Mouse (Mus musculus) myocyte (in vitro differentiated cells): ENCODE measurements around the gene Gpr4.

Source experiments
- CEBPB ChIP-seq: IDR thresholded peaks from 2 replicates; pipeline ENCODE4 v1.6.1; 2011; ENCODE audit warnings: mild to moderate bottlenecking, moderate library complexity; ENCODE audit not compliant: poor library complexity, insufficient read depth, severe bottlenecking
- MAX ChIP-seq: IDR thresholded peaks from one replicate; pipeline ENCODE4 v1.6.1; 2011; ENCODE audit warnings: low read depth, mild to moderate bottlenecking, control low read depth
- MYOG ChIP-seq, 3 experiments: IDR thresholded peaks; one replicate each; pipeline ENCODE4 v1.6.1; 2011; ENCODE audit warnings: control low read depth in 2 of 3, low read depth in 2 of 3, mild to moderate bottlenecking in 2 of 3; ENCODE audit not compliant: insufficient read length in 2 of 3, control insufficient read depth in 1 of 3, insufficient read depth in 1 of 3
- POLR2A ChIP-seq: IDR thresholded peaks from one replicate; pipeline ENCODE4 v1.6.1; 2011; ENCODE audit warnings: low read depth, mild to moderate bottlenecking, control low read depth, moderate library complexity; ENCODE audit not compliant: insufficient read length
- POLR2AphosphoS2 ChIP-seq: IDR thresholded peaks from one replicate; pipeline ENCODE4 v1.6.1; 2011; ENCODE audit warnings: low read depth, control low read depth; ENCODE audit not compliant: insufficient read length
- TCF12 ChIP-seq: IDR thresholded peaks from one replicate; pipeline ENCODE4 v1.6.1; 2011; ENCODE audit warnings: mild to moderate bottlenecking, control low read depth; ENCODE audit not compliant: poor library complexity, insufficient read depth, severe bottlenecking
- USF1 ChIP-seq: IDR thresholded peaks from one replicate; pipeline ENCODE4 v1.6.1; 2011; ENCODE audit warnings: low read depth, mild to moderate bottlenecking, control low read depth, moderate library complexity

DNA sequence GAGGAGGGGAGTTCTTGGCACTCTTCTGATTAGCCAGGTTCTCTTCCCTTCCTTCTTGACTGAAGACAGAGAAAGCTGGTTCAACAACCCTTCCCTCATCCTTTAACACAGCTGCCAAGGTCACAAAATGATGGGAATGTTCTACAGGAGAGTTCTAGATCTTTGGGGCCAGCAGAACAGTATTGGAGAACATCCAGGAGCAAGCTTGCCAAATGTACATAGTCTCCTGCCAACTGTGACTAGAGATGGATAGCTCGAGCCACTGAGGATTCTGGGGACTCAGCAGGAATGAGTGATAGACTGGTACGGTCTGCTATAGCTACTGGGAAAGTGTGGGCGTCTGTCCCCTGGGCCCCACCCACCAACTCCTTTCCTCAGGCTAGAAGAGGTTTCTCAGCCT, 46.0 kb downstream of the Gpr4 start:
- TF ChIP-seq MAX (no peak), TCF12 (no peak), POLR2AphosphoS2 (no peak), POLR2A (no peak), MYOG (IDR thresholded peaks at IDR 0.05; ENCODE audit: control insufficient read depth in 1 of 3, insufficient read depth in 1 of 3, insufficient read length in 2 of 3, low read depth in 2 of 3) (no peak), USF1 (no peak), CEBPB (no peak)
